Mouse (Mus musculus) kidney, embryonic 16.5 days (tissue): ENCODE measurements at regions not wholly inside any gene's neighbourhood (a gene's known extent, or its start where the extent isn't known, plus 50 kb on each side); places are given as distances from the start of the nearest gene placed in this dataset.

Experiments
- ATAC-seq: fragments of 200-750 bp; cut with Nextera tagmentation; 2 replicates; pipeline ENCODE4 v1.8.0; 2017; ENCODE audit warnings: moderate TSS enrichment; ENCODE audit not compliant: low FRiP score, low TSS enrichment
- H3K27ac ChIP-seq: fragments of 300-500 bp; sonication (generic); 2 replicates; pipeline ENCODE4 v1.5.1; 2014; ENCODE audit warnings: low read length
- H3K27me3 ChIP-seq: fragments of 300-500 bp; sonication (generic); 2 replicates; pipeline ENCODE4 v1.6.1; 2014; ENCODE audit warnings: low read length, control low read depth, mixed read lengths; ENCODE audit not compliant: insufficient read depth
- H3K36me3 ChIP-seq: fragments of 300-500 bp; sonication (generic); 2 replicates; pipeline ENCODE4 v1.6.1; 2014; ENCODE audit warnings: low read length, control low read depth, mixed read lengths; ENCODE audit not compliant: insufficient read depth
- H3K4me1 ChIP-seq: fragments of 300-500 bp; sonication (generic); 2 replicates; pipeline ENCODE4 v1.6.1; 2014; ENCODE audit warnings: low read length, control low read depth, mixed read lengths; ENCODE audit not compliant: insufficient read depth
- H3K4me2 ChIP-seq: fragments of 300-500 bp; sonication (generic); replicated peaks from 2 replicates; pipeline ENCODE4 v1.6.1; 2014; ENCODE audit warnings: low read depth, low read length
- H3K4me3 ChIP-seq: fragments of 300-500 bp; sonication (generic); 2 replicates; pipeline ENCODE4 v1.5.1; 2014; ENCODE audit warnings: mild to moderate bottlenecking, low read length
- H3K9ac ChIP-seq: fragments of 300-500 bp; sonication (generic); replicated peaks from 2 replicates; pipeline ENCODE4 v1.6.1; 2014; ENCODE audit warnings: low read length
- H3K9me3 ChIP-seq: fragments of 300-500 bp; sonication (generic); 2 replicates; pipeline ENCODE4 v1.6.1; 2016; ENCODE audit warnings: low read length, control low read depth
- WGBS: fragments of 180-500 bp; shearing (Covaris S2); extraction: QIAGEN DNeasy Blood & Tissue Kit; methylation state at CpG from one replicate; pipeline ENCODE4 v1.1.7; 2014; 5-methylcytosine and 5-hydroxymethylcytosine counted together

DNA sequence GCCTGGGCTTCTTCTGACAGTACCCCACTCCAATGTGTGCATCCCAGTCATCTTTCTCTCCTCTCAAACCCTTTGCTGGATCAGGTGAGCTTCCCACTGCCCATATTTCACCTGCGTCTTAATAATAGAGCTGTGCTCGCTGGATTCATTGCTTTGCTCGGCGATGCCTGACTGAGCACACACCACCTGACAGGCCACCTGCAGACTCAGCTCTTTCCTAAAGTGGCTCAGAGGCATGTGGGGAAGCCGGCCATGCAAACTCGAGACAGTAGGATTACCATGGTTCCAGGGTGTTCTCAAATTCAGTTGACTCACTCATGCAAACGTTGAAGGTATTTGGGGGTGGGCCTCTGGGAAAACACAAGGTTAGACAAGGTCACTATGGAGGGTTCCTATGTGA lies 131.8 kb upstream of the Sh3bp4 start:
- Histone ChIP-seq H3K27me3 (no peaks in the 10 kb centered on the region), H3K27ac (peak overlapping the region; percentile 66), H3K4me2 (no peak overlapping the region), H3K9ac (no peak overlapping the region), H3K4me3 (no peak overlapping the region), H3K9me3 (no peaks in the 10 kb centered on the region), H3K4me1 (peaks cover 15% of the 10 kb centered on the region), H3K36me3 (no peaks in the 10 kb centered on the region)
- WGBS = 37% methylated on average over 7 of the region's 7 CpGs
- peak; percentile 79 for ATAC-seq

GRCm38 (mm10) chr1:88943039-88943438 lies 127.2 kb upstream of the Sh3bp4 start:
- Histone ChIP-seq H3K9me3 (no peaks in the 10 kb centered on the region), H3K36me3 (no peaks in the 10 kb centered on the region), H3K27me3 (no peaks in the 10 kb centered on the region), H3K4me2 (no peak overlapping the region), H3K4me1 (peaks cover 12% of the 10 kb centered on the region), H3K9ac (no peak overlapping the region), H3K4me3 (no peak overlapping the region), H3K27ac (no peak overlapping the region)
- 47% methylated on average over 8 of the region's 8 CpGs for WGBS
- no peak for ATAC-seq

DNA sequence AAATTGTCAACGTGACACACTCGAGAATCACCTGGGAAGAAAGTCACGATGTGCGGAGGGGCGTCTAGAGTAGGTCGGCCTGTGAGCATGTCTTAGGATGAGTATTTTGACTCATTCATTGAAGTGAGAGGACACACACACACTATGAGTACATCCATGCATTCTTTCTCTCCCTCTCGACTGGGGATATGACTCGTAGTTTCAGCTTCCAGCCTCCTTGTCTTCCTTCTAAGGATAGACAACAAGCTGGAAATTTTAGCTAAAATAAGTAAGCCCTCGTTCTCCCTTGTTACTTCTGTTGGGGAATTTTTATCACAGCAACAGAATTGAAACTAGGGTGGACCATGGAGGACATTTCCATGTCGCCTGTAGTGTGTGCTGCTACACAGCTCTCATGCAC lies 124.3 kb upstream of the Sh3bp4 start:
- H3K27me3 ChIP-seq = no peaks in the 10 kb centered on the region
- no peak overlapping the region for H3K27ac ChIP-seq
- peaks cover 5% of the 10 kb centered on the region for H3K9me3 ChIP-seq
- H3K4me1 ChIP-seq = no peaks in the 10 kb centered on the region
- no peak for ATAC-seq
- no peak overlapping the region for H3K9ac ChIP-seq
- 90% methylated on average over 10 of the region's 10 CpGs for WGBS
- no peak overlapping the region for H3K4me3 ChIP-seq
- no peak overlapping the region for H3K4me2 ChIP-seq
- H3K36me3 ChIP-seq = no peaks in the 10 kb centered on the region

GRCm38 (mm10) chr1:88946374-88946773 lies 123.8 kb upstream of the Sh3bp4 start:
- Histone ChIP-seq H3K4me1 (no peaks in the 10 kb centered on the region), H3K36me3 (no peaks in the 10 kb centered on the region), H3K4me3 (no peak overlapping the region), H3K9me3 (peaks cover 5% of the 10 kb centered on the region), H3K9ac (no peak overlapping the region), H3K4me2 (no peak overlapping the region), H3K27ac (no peak overlapping the region), H3K27me3 (no peaks in the 10 kb centered on the region)
- 85% methylated on average over 8 of the region's 8 CpGs for WGBS
- ATAC-seq = no peak

GRCm38 (mm10) chr1:88949911-88950310 lies 120.3 kb upstream of the Sh3bp4 start:
- H3K9ac ChIP-seq = no peak overlapping the region

DNA sequence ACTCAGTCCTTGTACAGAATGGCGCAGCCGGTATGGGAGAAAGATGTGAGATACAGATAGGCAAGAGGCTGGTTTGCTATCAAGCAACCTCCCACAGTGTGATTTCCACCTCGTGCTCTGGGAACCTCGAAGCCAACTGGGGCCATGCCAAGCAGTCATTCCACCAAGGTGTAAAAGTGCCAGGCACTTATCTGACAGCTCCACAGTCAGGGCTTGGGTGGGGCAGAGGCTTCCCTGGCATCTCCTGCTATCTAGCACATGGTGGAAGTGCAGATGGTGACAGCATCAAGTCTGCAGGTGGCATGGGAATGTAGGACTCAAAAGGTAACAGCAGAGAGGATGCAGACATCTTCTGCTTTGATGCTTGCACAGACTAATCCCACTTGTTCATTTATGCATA lies 116.7 kb upstream of the Sh3bp4 start:
- H3K27ac ChIP-seq = no peak overlapping the region
- 82% methylated on average over 4 of the region's 4 CpGs for WGBS
- no peaks in the 10 kb centered on the region for H3K27me3 ChIP-seq
- H3K4me2 ChIP-seq = no peak overlapping the region
- H3K9ac ChIP-seq = no peak overlapping the region
- peaks cover 17% of the 10 kb centered on the region for H3K4me1 ChIP-seq
- H3K4me3 ChIP-seq = no peak overlapping the region
- no peaks in the 10 kb centered on the region for H3K36me3 ChIP-seq
- peaks cover 5% of the 10 kb centered on the region for H3K9me3 ChIP-seq
- no peak for ATAC-seq

More at GRCm38 (mm10) chr1:88949911-88950310, 120.3 kb upstream of the Sh3bp4 start:
- no peak for ATAC-seq
- H3K27me3 ChIP-seq = no peaks in the 10 kb centered on the region
- WGBS = 91% methylated on average over 1 of the region's 1 CpGs
- H3K27ac ChIP-seq = no peak overlapping the region
- no peaks in the 10 kb centered on the region for H3K4me1 ChIP-seq
- no peak overlapping the region for H3K4me2 ChIP-seq
- no peak overlapping the region for H3K4me3 ChIP-seq
- peaks cover 5% of the 10 kb centered on the region for H3K9me3 ChIP-seq
- no peaks in the 10 kb centered on the region for H3K36me3 ChIP-seq

GRCm38 (mm10) chr1:88954784-88955183 lies 115.4 kb upstream of the Sh3bp4 start:
- no peak overlapping the region for H3K9ac ChIP-seq
- no peak for ATAC-seq
- WGBS = 77% methylated on average over 5 of the region's 5 CpGs
- H3K36me3 ChIP-seq = no peaks in the 10 kb centered on the region
- no peak overlapping the region for H3K27ac ChIP-seq
- no peaks in the 10 kb centered on the region for H3K27me3 ChIP-seq
- H3K9me3 ChIP-seq = no peaks in the 10 kb centered on the region
- H3K4me3 ChIP-seq = no peak overlapping the region
- H3K4me1 ChIP-seq = peaks cover 30% of the 10 kb centered on the region
- no peak overlapping the region for H3K4me2 ChIP-seq

DNA sequence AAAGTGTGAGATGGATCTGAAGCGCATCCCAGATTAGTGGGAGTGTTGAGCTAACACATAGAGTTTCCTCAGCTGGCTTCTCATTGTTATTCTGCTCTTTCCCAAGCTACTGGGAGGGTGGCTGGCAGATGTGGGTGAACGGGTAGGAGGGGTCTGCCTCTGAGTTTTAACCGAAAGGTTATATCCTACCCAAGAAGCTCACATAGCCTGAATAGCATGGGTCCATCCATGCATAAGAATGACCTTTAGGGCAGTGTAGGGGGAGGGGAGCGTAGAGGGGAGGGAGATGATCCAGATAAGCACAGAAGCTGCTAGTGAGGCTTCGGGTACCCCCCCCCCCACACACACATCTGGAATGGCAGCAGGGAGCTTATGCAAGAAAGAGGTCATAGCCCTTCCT lies 113.2 kb upstream of the Sh3bp4 start:
- H3K36me3 ChIP-seq = no peaks in the 10 kb centered on the region
- H3K4me2 ChIP-seq = no peak overlapping the region
- H3K27ac ChIP-seq = peak overlapping the region; percentile 2; the same call in 1 of the 2 replicates
- H3K9ac ChIP-seq = no peak overlapping the region
- peaks cover 34% of the 10 kb centered on the region for H3K4me1 ChIP-seq
- H3K9me3 ChIP-seq = no peaks in the 10 kb centered on the region
- 45% methylated on average over 5 of the region's 5 CpGs for WGBS
- no peak overlapping the region for H3K4me3 ChIP-seq
- no peaks in the 10 kb centered on the region for H3K27me3 ChIP-seq
- ATAC-seq = peak; percentile 82

- Histone ChIP-seq H3K27me3 (no peaks in the 10 kb centered on the region), H3K4me2 (no peak overlapping the region), H3K9me3 (0 out of 2 replicates have a peak, but pooled peaks cover 3% of the 10 kb centered on the region), H3K4me3 (no peak overlapping the region), H3K4me1 (peaks cover 34% of the 10 kb centered on the region), H3K36me3 (no peaks in the 10 kb centered on the region), H3K27ac (0 out of 2 replicates have a peak overlapping the region, but pooled peaks have one; percentile 6), H3K9ac (no peak overlapping the region)
- 17% methylated on average over 4 of the region's 4 CpGs for WGBS
- ATAC-seq = peak; percentile 54
Observed at GRCm38 (mm10) chr1:88959715-88960114, 110.5 kb upstream of the Sh3bp4 start.

GRCm38 (mm10) chr1:88960142-88960541 lies 110.1 kb upstream of the Sh3bp4 start:
- Histone ChIP-seq H3K27ac (0 out of 2 replicates have a peak overlapping the region, but pooled peaks have one; percentile 6), H3K9me3 (0 out of 2 replicates have a peak, but pooled peaks cover 3% of the 10 kb centered on the region), H3K27me3 (no peaks in the 10 kb centered on the region), H3K4me1 (peaks cover 34% of the 10 kb centered on the region), H3K9ac (no peak overlapping the region), H3K4me3 (no peak overlapping the region), H3K4me2 (no peak overlapping the region), H3K36me3 (no peaks in the 10 kb centered on the region)
- 21% methylated on average over 11 of the region's 11 CpGs for WGBS
- peak; percentile 56 for ATAC-seq
